ENCODE assay signal across 25 mouse cellular contexts in genomic region chr4:53635336-53635735, GRCm38 (mm10). TPM values are rescaled to one million over a fixed set of nuclear protein-coding genes. Genes with fewer than 3 reads are reported as not detected.
DNase-seq lines count a peak whose midpoint lies in the region; ATAC-seq and TF ChIP-seq lines count a peak whose summit lies in the region.
"Had no signal": no experiment of that assay in that cellular context is flagged by ENCODE, and none has a peak within 500 bp of the region (broad histone marks: within the 10 kb centered on the region; RNA-seq: fewer than 3 reads in every experiment).

No protein-coding gene starts in this region.

- H3K4me1 ChIP-seq in forebrain, embryonic 14.5 days (ENCODE audit: control insufficient read depth, insufficient read depth, low read length), result peaks cover 57% of the 10 kb centered on the region
- H3K4me1 ChIP-seq in forebrain, postnatal 0 days (ENCODE audit: insufficient read depth), result peaks cover 35% of the 10 kb centered on the region
- H3K4me1 ChIP-seq in intestine, embryonic 14.5 days (replicated peaks; ENCODE audit: control insufficient read depth, insufficient read depth, low read length), result peaks cover 3% of the 10 kb centered on the region; the same call in 1 of the 2 replicates
- no peaks in the 10 kb centered on the region for H3K4me1 ChIP-seq in intestine, postnatal 0 days (replicated peaks; ENCODE audit: control insufficient read depth, insufficient read depth, low read length)

- no peak overlapping the region for H3K4me3 ChIP-seq in forebrain, embryonic 14.5 days (ENCODE audit: low read depth, low read length)
- no peak overlapping the region for H3K4me3 ChIP-seq in forebrain, postnatal 0 days (ENCODE audit: low read depth, low read length)
- H3K4me3 ChIP-seq in intestine, embryonic 14.5 days (ENCODE audit: low read depth, low read length), result no peak overlapping the region
- H3K4me3 ChIP-seq in intestine, postnatal 0 days (ENCODE audit: low read depth, low read length), result no peak overlapping the region
- H3K4me3 ChIP-seq: gastrocnemius, adult 2 months; heart, embryonic 13.5 days; hindbrain, embryonic 12.5 days; left cerebral cortex, adult 2 months; limb, embryonic 15.5 days; liver, embryonic 15.5 days; lung, embryonic 15.5 days; megakaryocyte, embryonic 14.5 days had no signal

- H3K9me3 ChIP-seq in forebrain, embryonic 14.5 days (replicated peaks; ENCODE audit: control insufficient read depth, low read length), result no peaks in the 10 kb centered on the region
- no peaks in the 10 kb centered on the region for H3K9me3 ChIP-seq in forebrain, postnatal 0 days (ENCODE audit: low read length)
- H3K9me3 ChIP-seq in intestine, embryonic 14.5 days (ENCODE audit: control insufficient read depth, low read length), result no peaks in the 10 kb centered on the region
- no peaks in the 10 kb centered on the region for H3K9me3 ChIP-seq in intestine, postnatal 0 days (ENCODE audit: control insufficient read depth)
- H3K9me3 ChIP-seq: G1E; heart, embryonic 13.5 days; hindbrain, embryonic 12.5 days; limb, embryonic 15.5 days; liver, embryonic 15.5 days; lung, embryonic 15.5 days; megakaryocyte, embryonic 14.5 days had no signal

- H3K36me3 ChIP-seq in forebrain, embryonic 14.5 days (ENCODE audit: control insufficient read depth, insufficient read depth, low read length), result 0 out of 2 replicates have a peak, but pooled peaks cover 6% of the 10 kb centered on the region
- no peaks in the 10 kb centered on the region for H3K36me3 ChIP-seq in forebrain, postnatal 0 days (ENCODE audit: insufficient read depth)
- H3K36me3 ChIP-seq in intestine, embryonic 14.5 days (ENCODE audit: control insufficient read depth, insufficient read depth, low read length), result 0 out of 2 replicates have a peak, but pooled peaks cover 3% of the 10 kb centered on the region
- H3K36me3 ChIP-seq in intestine, postnatal 0 days (ENCODE audit: control insufficient read depth, insufficient read depth), result no peaks in the 10 kb centered on the region
- H3K36me3 ChIP-seq: G1E; heart, embryonic 13.5 days; hindbrain, embryonic 12.5 days; limb, embryonic 15.5 days; liver, embryonic 15.5 days; lung, embryonic 15.5 days had no signal

- no peak for TF ChIP-seq CTCF in forebrain, postnatal 0 days (IDR thresholded peaks at IDR 0.05; ENCODE audit: low read depth)
- no peak for TF ChIP-seq CTCF in intestine, postnatal 0 days (IDR thresholded peaks at IDR 0.05; ENCODE audit: low read depth)

- H3K27me3 ChIP-seq in forebrain, embryonic 14.5 days (replicated peaks; ENCODE audit: control insufficient read depth, insufficient read depth, low read length), result no peaks in the 10 kb centered on the region
- H3K27me3 ChIP-seq in forebrain, postnatal 0 days (ENCODE audit: insufficient read depth, low read length), result no peaks in the 10 kb centered on the region
- H3K27me3 ChIP-seq in intestine, embryonic 14.5 days (replicated peaks; ENCODE audit: control insufficient read depth, insufficient read depth, low read length), result no peaks in the 10 kb centered on the region
- no peaks in the 10 kb centered on the region for H3K27me3 ChIP-seq in intestine, postnatal 0 days (replicated peaks; ENCODE audit: control insufficient read depth, insufficient read depth, low read length)
- H3K27me3 ChIP-seq: heart, embryonic 13.5 days; hindbrain, embryonic 12.5 days; limb, embryonic 15.5 days; lung, embryonic 15.5 days had no signal

- DNase-seq in forebrain, embryonic 14.5 days (ENCODE audit: low spot score), result peak; percentile 73
- no peak for DNase-seq in forebrain, postnatal 0 days
- peak; percentile 12 for DNase-seq in intestine, embryonic 14.5 days (ENCODE audit: low spot score)
- peak; percentile 44 for DNase-seq in brain, adult 2 months (ENCODE audit: low read depth, low spot score)
- peak; percentile 75 for DNase-seq in retina, postnatal 1 day
- no peak for DNase-seq in adrenal gland, adult 18-20 months (ENCODE audit: low spot score in 2 of 2)
- DNase-seq: B cell, adult 2 months; gastrocnemius, adult 2 months; heart, postnatal 14 days; kidney, adult 2 months; layer of hippocampus, adult 9-11 months; lung, postnatal 36 days; thymus, adult 18-20 months; thymus, postnatal 36 days had no signal

- peak overlapping the region; percentile 39; the same call in 1 of the 2 replicates for H3K27ac ChIP-seq in forebrain, embryonic 14.5 days (ENCODE audit: low read depth, low read length)
- no peak overlapping the region for H3K27ac ChIP-seq in forebrain, postnatal 0 days (ENCODE audit: low read depth, low read length)
- no peak overlapping the region for H3K27ac ChIP-seq in intestine, embryonic 14.5 days (ENCODE audit: low read depth)
- H3K27ac ChIP-seq in intestine, postnatal 0 days (ENCODE audit: low read depth, low read length), result no peak overlapping the region
- H3K27ac ChIP-seq: gastrocnemius, adult 2 months; heart, embryonic 13.5 days; hindbrain, embryonic 12.5 days; kidney, postnatal 0 days; left cerebral cortex, adult 2 months; limb, embryonic 15.5 days; liver, embryonic 15.5 days; lung, embryonic 15.5 days had no signal

- ATAC-seq in forebrain, embryonic 14.5 days, result no peak
- no peak for ATAC-seq in forebrain, postnatal 0 days
- ATAC-seq in intestine, embryonic 14.5 days (replicated peaks; ENCODE audit: low FRiP score, low TSS enrichment, low read depth), result no peak
- no peak for ATAC-seq in intestine, postnatal 0 days
- ATAC-seq: midbrain, embryonic 16.5 days had no signal

- H3K4me2 ChIP-seq in forebrain, embryonic 14.5 days (ENCODE audit: low read length), result 0 out of 2 replicates have a peak overlapping the region, but pooled peaks have one; percentile 6
- no peak overlapping the region for H3K4me2 ChIP-seq in forebrain, postnatal 0 days (ENCODE audit: low read depth)
- no peak overlapping the region for H3K4me2 ChIP-seq in intestine, embryonic 14.5 days (ENCODE audit: low read length)
- H3K4me2 ChIP-seq in intestine, postnatal 0 days (replicated peaks; ENCODE audit: low read depth), result no peak overlapping the region
- H3K4me2 ChIP-seq: heart, embryonic 13.5 days; hindbrain, embryonic 12.5 days; limb, embryonic 15.5 days; liver, embryonic 15.5 days; lung, embryonic 15.5 days had no signal

- WGBS in forebrain, embryonic 14.5 days, result 17% methylated on average over 3 of the region's 3 CpGs
- 26% methylated on average over 3 of the region's 3 CpGs for WGBS in forebrain, postnatal 0 days
- WGBS in intestine, embryonic 14.5 days, result 87% methylated on average over 3 of the region's 3 CpGs
- 87% methylated on average over 3 of the region's 3 CpGs for WGBS in intestine, postnatal 0 days

- no peak overlapping the region for H3K9ac ChIP-seq in forebrain, embryonic 14.5 days (ENCODE audit: low read length)
- H3K9ac ChIP-seq in forebrain, postnatal 0 days, result no peak overlapping the region
- H3K9ac ChIP-seq in intestine, embryonic 14.5 days (ENCODE audit: low read length), result no peak overlapping the region
- no peak overlapping the region for H3K9ac ChIP-seq in intestine, postnatal 0 days (ENCODE audit: low read depth, low read length)
- H3K9ac ChIP-seq: heart, embryonic 13.5 days; hindbrain, embryonic 12.5 days; limb, embryonic 15.5 days; liver, embryonic 15.5 days; lung, embryonic 15.5 days had no signal

RNA-seq across cellular contexts. Expression of gene Fsd1l, which starts 4.1 kb away (rescaled TPM):
- polyA plus RNA-seq in forebrain, embryonic 14.5 days (2014; fragmentation: Nextera tagmentation; extraction: Ambion mirVana), result 24.0 and 36.6 TPM in 2 replicates
- 45.2 and 48.8 TPM in 2 replicates for total RNA-seq in forebrain, postnatal 0 days (2014; rRNA removed)
- polyA plus RNA-seq in forebrain, postnatal 0 days (2015; fragmentation: Nextera tagmentation; extraction: Ambion mirVana), result 10.3 and 17.9 TPM in 2 replicates
- 15.0 and 17.7 TPM in 2 replicates for polyA plus RNA-seq in intestine, embryonic 14.5 days (2014; fragmentation: Nextera tagmentation; extraction: Ambion mirVana)
- 5.4 and 6.8 TPM in 2 replicates for polyA plus RNA-seq in intestine, postnatal 0 days (2015; fragmentation: Nextera tagmentation; extraction: Ambion mirVana)
- 1 to 10 TPM; 5.3 to 7.5 TPM for total RNA-seq in adrenal gland, adult 18-20 months (2021)
- polyA plus RNA-seq: G1E had no signal

Comparison
In these comparisons a context has a peak if more than half of its experiments do, and no peak if none do; other contexts are left out.
1. DNase-seq: peak in forebrain, embryonic 14.5 days (single experiment), intestine, embryonic 14.5 days (single experiment), brain, adult 2 months (single experiment) and retina, postnatal 1 day (single experiment); none in forebrain, postnatal 0 days (single experiment) and adrenal gland, adult 18-20 months (0 of 2).